Mouse (Mus musculus) intestine, embryonic 15.5 days (tissue): ENCODE measurements around the gene Spint2. TPM values are rescaled to one million over a fixed set of nuclear protein-coding genes. Genes with fewer than 3 reads are reported as not detected.

Experiments
- polyA plus RNA-seq: library from polyadenylated mRNA; unstranded; fragments of >200 nt; fragmentation: Nextera tagmentation; extraction: Ambion mirVana; gene quantifications from 2 replicates; pipeline ENCODE4 v1.2.1, GENCODE M21; 2015

Spint2 gene
- polyA plus RNA-seq, 1 experiment from 2014 or later: 633 TPM

Other genes starting within 250 kb of the Spint2 start
- 0.67 and 1.00 TPM in 2 replicates for gene Ryr1, start 156.7 kb downstream of the Spint2 start, polyA plus RNA-seq
- gene Rasgrp4, start 147.1 kb downstream of the Spint2 start, polyA plus RNA-seq: 0.44 and 0.62 TPM in 2 replicates
- gene Fam98c, start 125.7 kb downstream of the Spint2 start, polyA plus RNA-seq: 48.7 and 49.3 TPM in 2 replicates
- gene Ggn, start 111.7 kb downstream of the Spint2 start, polyA plus RNA-seq: 0.49 and 0.76 TPM in 2 replicates
- gene Spred3, start 111.5 kb downstream of the Spint2 start, polyA plus RNA-seq: 1.4 and 2.0 TPM in 2 replicates
- gene Psmd8, start 101.2 kb downstream of the Spint2 start, polyA plus RNA-seq: 244 and 249 TPM in 2 replicates
- gene Catsperg1, start 67.9 kb downstream of the Spint2 start, polyA plus RNA-seq: 0.81 and 0.99 TPM in 2 replicates
- 1.9 and 2.2 TPM in 2 replicates for gene Kcnk6, start 49.4 kb downstream of the Spint2 start, polyA plus RNA-seq
- gene Yif1b, start 43.6 kb downstream of the Spint2 start, polyA plus RNA-seq: 77.7 and 86.6 TPM in 2 replicates
- gene 2200002D01Rik, start 33.4 kb downstream of the Spint2 start, polyA plus RNA-seq: 178 and 182 TPM in 2 replicates
- 44.3 and 50.7 TPM in 2 replicates for gene Ppp1r14a, start 7.4 kb upstream of the Spint2 start, polyA plus RNA-seq
- 6.7 and 6.8 TPM in 2 replicates for gene Dpf1, start 22.0 kb upstream of the Spint2 start, polyA plus RNA-seq
- 26.6 and 27.9 TPM in 2 replicates for gene Sipa1l3, start 236.7 kb upstream of the Spint2 start, polyA plus RNA-seq